Mouse (Mus musculus) ES-CJ7 (cell line): ENCODE measurements at regions not wholly inside any gene's neighbourhood (a gene's known extent, or its start where the extent isn't known, plus 50 kb on each side); places are given as distances from the start of the nearest gene placed in this dataset.

Experiments
- DNase-seq: peaks from one replicate; pipeline ENCODE4 v3.0.0; 2011; ENCODE audit warnings: low read depth, low spot score

DNA sequence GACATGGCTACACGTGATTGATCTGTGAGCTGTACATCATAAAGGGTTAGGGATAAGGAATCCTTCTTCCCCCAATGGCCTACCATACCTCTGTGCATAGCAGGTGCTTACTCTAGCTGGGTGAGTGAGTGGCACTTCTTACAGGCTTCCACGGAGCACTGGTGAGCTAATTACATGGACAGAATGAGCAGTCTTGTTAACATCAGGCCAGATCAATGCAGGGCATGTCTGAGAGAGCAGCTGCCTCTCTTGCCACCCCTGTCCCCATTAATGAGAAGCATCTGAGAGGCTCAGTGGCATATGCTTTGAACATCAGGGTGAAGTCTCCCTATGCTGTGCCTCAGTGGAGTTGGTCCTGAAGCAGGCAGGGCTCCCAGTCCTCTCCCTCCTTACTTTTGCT is 380.7 kb upstream of the Nrp1 start:
- DNase-seq: no peak

- DNase-seq: no peak
These were observed 379.0 kb upstream of the Nrp1 start for GRCm38 (mm10) chr8:127979180-127980030.

GRCm38 (mm10) chr8:127982165-127982564 is 376.2 kb upstream of the Nrp1 start:
- DNase-seq: no peak

DNA sequence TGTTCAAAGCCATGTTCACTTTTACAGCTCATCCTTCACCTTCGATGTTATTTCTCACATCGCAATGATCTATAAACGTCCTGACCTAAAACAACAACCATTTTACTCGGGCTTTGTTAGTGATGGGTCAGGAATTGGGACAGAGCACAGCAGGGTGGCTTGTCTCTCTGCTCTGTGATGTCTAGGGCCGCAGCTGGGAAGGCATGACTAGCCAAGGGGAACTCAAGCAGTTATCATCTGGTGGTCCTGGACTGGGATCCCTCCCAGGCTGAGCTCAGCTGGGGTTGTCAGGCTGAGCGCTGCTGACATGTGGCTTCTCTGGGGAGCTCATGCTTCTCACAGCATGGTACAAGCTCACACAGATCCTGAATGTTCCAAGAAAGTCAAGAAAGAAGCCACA is 372.8 kb upstream of the Nrp1 start:
- DNase-seq: no peak

- no peak for DNase-seq
These were observed 369.5 kb upstream of the Nrp1 start for GRCm38 (mm10) chr8:127988887-127989286.

DNA sequence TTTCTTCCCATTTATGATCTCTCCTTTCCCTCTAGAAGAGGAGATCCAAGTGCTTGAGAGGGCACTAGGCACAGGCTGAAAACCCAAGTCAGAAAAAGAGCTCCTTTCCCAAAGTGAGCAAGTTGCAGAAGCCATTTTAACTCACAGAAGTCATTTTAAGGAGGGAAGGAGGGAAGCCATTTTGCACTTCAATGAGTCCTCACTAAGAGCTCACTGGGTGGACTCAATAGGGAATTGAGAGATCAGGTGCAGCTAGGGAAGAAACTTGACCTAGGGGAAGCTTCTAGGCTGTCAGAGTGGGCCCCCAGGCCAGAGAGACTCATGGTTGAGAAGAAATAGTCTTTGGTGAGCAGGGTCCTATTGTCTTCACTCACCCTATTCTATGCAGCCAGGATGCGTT is 363.5 kb upstream of the Nrp1 start:
- peak; percentile 50 for DNase-seq

DNA sequence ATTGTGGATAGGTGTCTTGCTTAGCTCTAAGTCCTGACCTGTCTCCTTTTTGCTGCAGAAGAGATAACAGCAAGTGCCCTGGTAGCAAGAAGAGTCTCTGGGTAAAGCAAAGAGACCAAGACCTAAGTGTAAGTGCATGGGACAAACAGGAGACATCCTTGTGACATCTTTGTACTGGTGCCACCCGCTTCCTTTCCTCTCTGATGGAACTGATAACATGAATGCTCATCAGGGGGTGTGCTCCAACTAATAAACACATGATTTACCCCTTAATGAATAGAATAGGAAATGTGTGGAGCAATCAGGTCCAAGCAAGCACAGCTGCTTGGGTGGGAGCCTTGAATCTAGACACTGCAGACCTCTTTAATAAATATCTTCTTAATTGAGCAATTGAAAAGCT is 362.9 kb upstream of the Nrp1 start:
- no peak for DNase-seq

DNA sequence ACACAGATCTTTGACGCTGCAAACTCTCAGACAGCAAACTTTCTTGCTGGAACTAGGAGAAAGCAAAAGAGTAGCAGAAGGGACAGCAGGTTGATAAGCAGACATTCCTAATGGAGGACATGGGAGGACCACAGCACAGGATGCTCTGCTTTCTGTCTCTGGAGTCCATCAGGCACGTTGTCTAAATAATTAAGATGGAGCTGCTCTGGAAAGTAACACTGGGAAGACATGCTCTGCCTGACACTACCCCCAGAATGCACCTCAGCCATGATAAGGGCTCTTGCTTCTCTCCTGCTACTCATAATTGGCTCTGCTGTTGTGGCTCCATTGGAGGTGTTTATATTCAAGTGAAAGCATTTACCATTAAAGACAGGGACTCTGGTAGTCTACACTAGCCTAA is 356.0 kb upstream of the Nrp1 start:
- no peak for DNase-seq

DNA sequence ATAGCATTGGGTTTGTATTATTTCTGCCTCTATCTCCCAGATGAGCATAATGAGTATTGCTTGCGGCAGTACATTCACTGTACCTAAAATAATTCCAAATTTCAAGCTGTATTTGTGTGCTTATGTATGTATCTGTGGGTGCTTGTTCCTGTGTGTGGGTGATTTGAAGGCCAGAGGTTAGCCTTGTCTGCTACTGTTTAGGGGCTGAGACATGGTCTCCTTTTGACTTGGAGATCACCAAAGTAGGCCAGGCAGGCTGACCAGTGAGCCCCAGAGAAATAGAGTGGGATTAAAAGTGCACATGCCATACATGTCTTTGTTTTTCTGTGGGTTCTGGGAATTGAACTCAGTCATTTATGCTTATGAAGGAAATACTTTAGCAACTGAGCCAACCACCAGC is 355.6 kb upstream of the Nrp1 start:
- DNase-seq: no peak

DNA sequence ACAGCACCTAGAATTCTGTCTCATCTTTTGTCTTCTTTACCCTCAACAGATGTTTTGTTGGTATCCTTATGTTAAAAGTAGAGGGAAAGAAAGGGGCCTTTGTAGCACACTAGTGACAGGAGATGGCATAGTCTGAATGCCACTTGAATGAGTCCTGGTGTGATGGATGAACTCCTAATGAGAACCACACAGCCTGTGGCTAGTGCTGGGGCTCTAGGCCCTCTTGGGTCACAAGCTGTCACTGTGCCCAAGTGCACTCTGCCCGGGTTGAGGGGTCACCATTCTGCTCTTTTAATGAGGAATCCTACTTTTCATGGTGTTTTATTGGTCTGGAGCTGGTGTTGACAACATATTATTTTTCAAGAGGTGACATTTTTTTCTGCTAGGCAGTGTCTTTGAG is 355.0 kb upstream of the Nrp1 start:
- no peak for DNase-seq

DNA sequence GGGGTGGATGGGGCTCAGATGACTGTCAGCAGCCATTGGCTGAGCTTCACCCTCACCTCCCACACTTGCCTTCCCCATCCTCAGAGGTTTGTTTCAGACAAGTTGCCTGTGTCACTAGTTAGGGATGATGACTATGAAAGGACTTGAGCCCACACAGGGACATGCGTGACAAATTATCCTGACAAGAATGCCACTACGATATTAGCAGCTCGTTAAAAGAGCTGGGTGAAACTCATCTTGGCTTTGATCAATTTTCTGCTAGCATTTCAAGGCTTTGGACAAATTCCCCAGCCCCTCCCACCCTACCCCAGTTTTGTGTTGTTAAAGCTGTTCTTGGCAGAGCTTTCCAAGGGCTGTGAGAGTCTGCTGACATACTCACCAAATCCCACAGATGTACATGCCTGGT is 354.5 kb upstream of the Nrp1 start:
- no peak for DNase-seq

GRCm38 (mm10) chr8:128009393-128010010 is 348.9 kb upstream of the Nrp1 start:
- no peak for DNase-seq

DNA sequence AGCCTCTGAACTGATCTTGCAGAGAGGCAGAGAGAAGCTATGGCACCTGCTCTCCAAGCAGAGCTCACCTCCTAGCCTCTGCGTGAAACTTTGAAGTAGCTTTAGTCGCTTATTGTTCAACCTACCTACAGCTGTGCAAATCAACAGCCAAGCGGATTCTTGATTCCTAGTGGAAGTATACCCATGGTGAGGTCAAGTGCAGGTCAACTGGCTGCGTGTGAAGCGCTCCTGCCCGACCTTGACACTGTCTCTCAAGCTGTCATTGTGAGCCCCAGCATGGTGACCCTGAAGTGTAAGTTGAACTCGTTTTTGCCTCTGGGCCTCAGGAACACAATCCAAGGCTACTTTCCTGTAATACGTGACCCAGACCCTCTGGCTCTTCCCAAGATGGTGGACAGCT is 341.2 kb upstream of the Nrp1 start:
- peak; percentile 70 for DNase-seq

DNA sequence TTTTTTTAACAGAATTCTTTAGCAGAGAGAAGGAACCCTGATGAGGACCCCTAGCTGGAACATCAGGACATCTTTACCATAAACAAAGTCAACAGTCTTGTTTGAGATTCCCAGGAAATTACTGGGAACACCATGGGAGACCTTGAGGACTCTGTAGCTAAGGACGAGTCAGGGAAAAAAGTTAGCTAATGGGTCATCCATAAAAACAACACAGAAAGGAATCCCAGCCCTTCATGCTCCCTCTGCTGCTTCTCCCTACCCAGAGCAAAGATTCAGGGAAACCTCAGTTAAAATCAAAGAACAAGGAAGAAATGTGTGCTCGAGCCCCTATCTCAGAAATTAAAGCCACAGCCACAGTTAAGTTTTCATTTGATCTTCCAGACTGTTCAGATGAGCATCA is 334.7 kb upstream of the Nrp1 start:
- no peak for DNase-seq

GRCm38 (mm10) chr8:128024774-128025222 is 333.6 kb upstream of the Nrp1 start:
- no peak for DNase-seq

- no peak for DNase-seq
These were observed 333.1 kb upstream of the Nrp1 start for GRCm38 (mm10) chr8:128025251-128025856.

DNA sequence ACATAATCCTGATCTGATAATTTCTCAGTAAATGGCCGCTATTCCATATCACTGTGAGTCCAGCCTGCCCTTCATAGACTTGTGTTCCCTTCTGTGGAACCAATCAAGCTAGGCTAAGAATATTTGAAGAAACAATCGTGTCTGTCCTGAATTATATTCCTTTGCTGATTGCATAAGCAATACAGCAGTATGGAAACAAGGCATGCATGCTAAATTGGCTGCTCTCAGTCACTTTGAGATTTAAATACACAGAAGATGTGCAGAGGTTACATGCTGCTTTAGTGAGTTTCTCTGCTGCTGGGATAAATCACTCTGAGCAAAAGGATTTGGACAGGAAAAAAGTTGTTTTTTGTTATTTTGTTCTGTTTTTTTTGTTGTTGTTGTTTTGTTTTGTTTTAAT is 331.4 kb upstream of the Nrp1 start:
- DNase-seq: no peak

GRCm38 (mm10) chr8:128030335-128031280 is 327.8 kb upstream of the Nrp1 start:
- DNase-seq: no peak

- DNase-seq: no peak
These were observed 324.3 kb upstream of the Nrp1 start for GRCm38 (mm10) chr8:128034127-128034526.

GRCm38 (mm10) chr8:128035672-128036071 is 322.7 kb upstream of the Nrp1 start:
- no peak for DNase-seq

DNA sequence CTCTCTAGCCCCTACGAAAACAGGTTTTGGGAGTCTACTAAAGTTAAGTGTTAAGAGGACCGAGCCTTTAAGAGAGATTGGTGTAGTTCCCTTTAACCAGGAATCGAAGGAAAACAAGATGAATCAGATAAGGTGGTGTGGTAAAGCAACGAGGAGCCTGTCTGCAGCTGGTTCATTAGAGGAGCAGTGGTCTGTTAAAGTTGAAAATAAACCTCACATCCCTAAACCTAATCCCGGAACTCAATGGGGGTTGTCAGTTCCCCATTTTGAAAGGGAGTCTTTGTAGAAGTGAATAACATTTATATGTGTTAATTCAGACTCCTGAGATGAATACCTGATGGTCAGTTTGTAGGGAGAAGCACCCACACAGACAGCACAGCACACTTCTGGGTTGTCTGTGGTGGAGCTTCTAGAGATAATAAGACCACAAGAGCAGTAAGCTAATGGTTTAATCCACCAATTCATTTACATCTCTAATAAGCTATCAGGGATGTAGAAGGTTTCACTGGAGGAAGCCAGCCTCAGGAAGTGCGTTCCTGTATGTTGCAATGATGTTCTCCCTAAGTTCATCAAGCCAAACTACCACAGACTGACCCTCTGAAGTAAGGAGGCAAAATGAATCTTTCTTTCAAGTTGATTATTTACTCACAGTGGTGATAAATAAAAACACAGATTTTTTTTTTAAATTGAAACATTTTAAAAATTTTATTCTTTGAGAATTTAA is 318.9 kb upstream of the Nrp1 start:
- DNase-seq: no peak
